Mouse (Mus musculus) neural tube, embryonic 11.5 days (tissue): Measurements from ENCODE around the gene Cwf19l2. TPM values are rescaled to one million over a fixed set of nuclear protein-coding genes. Genes with fewer than 3 reads are reported as not detected.
A peak's percentile ranks its signal among the peaks of the same experiment; 100 is the strongest.
"Not testable (repeated sequence)": the region's sequence is repeated elsewhere in the genome, so short reads cannot be mapped to it uniquely, and the experiment has no call there.

Experiments used
- ATAC-seq: fragments of 200-750 bp; cut with Nextera tagmentation; 2 replicates; pipeline ENCODE4 v1.8.0; 2017; ENCODE audit warnings: moderate number of reproducible peaks, mild to moderate bottlenecking, moderate TSS enrichment, moderate library complexity; ENCODE audit not compliant: insufficient read depth, low FRiP score, low TSS enrichment
- DNase-seq: peaks from one replicate; pipeline ENCODE4 v3.0.0-alpha.2; 2015; ENCODE audit warnings: low spot score
- H3K27ac ChIP-seq: fragments of 300-500 bp; sonication (generic); 2 replicates; pipeline ENCODE4 v1.5.1; 2014; ENCODE audit warnings: low read depth, mild to moderate bottlenecking, low read length
- H3K27me3 ChIP-seq: fragments of 300-500 bp; sonication (generic); 2 replicates; pipeline ENCODE4 v1.6.1; 2014; ENCODE audit warnings: mild to moderate bottlenecking, low read length, mixed read lengths; ENCODE audit not compliant: control insufficient read depth, insufficient read depth
- H3K36me3 ChIP-seq: fragments of 300-500 bp; sonication (generic); 2 replicates; pipeline ENCODE4 v1.6.1; 2014; ENCODE audit warnings: mild to moderate bottlenecking, low read length, moderate library complexity, mixed read lengths; ENCODE audit not compliant: control insufficient read depth, insufficient read depth
- H3K4me1 ChIP-seq: fragments of 300-500 bp; sonication (generic); 2 replicates; pipeline ENCODE4 v1.6.1; 2014; ENCODE audit warnings: low read length, mixed read lengths; ENCODE audit not compliant: control insufficient read depth, insufficient read depth
- H3K4me2 ChIP-seq: fragments of 300-500 bp; sonication (generic); 2 replicates; pipeline ENCODE4 v1.6.1; 2014; ENCODE audit warnings: low read depth, mild to moderate bottlenecking, moderate library complexity
- H3K4me3 ChIP-seq: fragments of 300-500 bp; sonication (generic); 2 replicates; pipeline ENCODE4 v1.5.1; 2014; ENCODE audit warnings: low read depth, low read length
- H3K9ac ChIP-seq: fragments of 300-500 bp; sonication (generic); 2 replicates; pipeline ENCODE4 v1.6.1; 2014; ENCODE audit warnings: mild to moderate bottlenecking, low read length
- H3K9me3 ChIP-seq: fragments of 300-500 bp; sonication (generic); 2 replicates; pipeline ENCODE4 v1.6.1; 2016; ENCODE audit warnings: low read length; ENCODE audit not compliant: control insufficient read depth
- WGBS: fragments of 180-500 bp; shearing (Covaris S2); extraction: QIAGEN DNeasy Blood & Tissue Kit; methylation state at CpG from one replicate; pipeline ENCODE4 v1.1.7; 2014; 5-methylcytosine and 5-hydroxymethylcytosine counted together
- polyA plus RNA-seq: library from polyadenylated mRNA; unstranded; fragments of >200 nt; fragmentation: Nextera tagmentation; extraction: Ambion mirVana; gene quantifications from 2 replicates; pipeline ENCODE4 v1.2.1, GENCODE M21; 2014

Cwf19l2 gene
- polyA plus RNA-seq, result 11.2 and 12.1 TPM in 2 replicates

GRCm38 (mm10) chr9:3403251-3404208, at the start of gene Cwf19l2:
Gene Cwf19l2, plus strand, starts transcription at chr9:3403592.
- Histone ChIP-seq H3K4me2 (peak within 1 kb of the TSS; percentile 41), H3K27ac (no peak within 1 kb of the TSS), H3K9ac (peak within 1 kb of the TSS; percentile 67), H3K9me3 (no peaks in the 10 kb centered on the region), H3K27me3 (no peaks in the 10 kb centered on the region), H3K4me1 (no peaks in the 10 kb centered on the region), H3K36me3 (no peaks in the 10 kb centered on the region), H3K4me3 (peak within 1 kb of the TSS; percentile 53)
- ATAC-seq (peak; percentile 87), DNase-seq (peak; percentile 81)
- under 1% methylated on average over 28 of the region's 28 CpGs for WGBS

GRCm38 (mm10) chr9:3376323-3376722, 27.1 kb upstream of the Cwf19l2 start:
- 47% methylated on average over 1 of the region's 1 CpGs for WGBS
- not testable (repeated sequence) for H3K4me1 ChIP-seq, H3K27ac ChIP-seq, DNase-seq, H3K27me3 ChIP-seq, H3K36me3 ChIP-seq, H3K9me3 ChIP-seq, H3K9ac ChIP-seq, H3K4me3 ChIP-seq, ATAC-seq, H3K4me2 ChIP-seq

- 2% methylated on average over 13 of the region's 13 CpGs for WGBS
- no peak overlapping the region for H3K27ac ChIP-seq
- H3K4me3 ChIP-seq, result peak overlapping the region; percentile 53
- H3K9ac ChIP-seq, result peak overlapping the region; percentile 67
- H3K4me1 ChIP-seq, result no peaks in the 10 kb centered on the region
- ATAC-seq, result no peak
- no peaks in the 10 kb centered on the region for H3K9me3 ChIP-seq
- peak; percentile 21 for DNase-seq
- peak overlapping the region; percentile 41 for H3K4me2 ChIP-seq
- H3K27me3 ChIP-seq, result no peaks in the 10 kb centered on the region
- no peaks in the 10 kb centered on the region for H3K36me3 ChIP-seq
Observed at GRCm38 (mm10) chr9:3404372-3404771, 980 bp downstream of the Cwf19l2 start.

GRCm38 (mm10) chr9:3439555-3440300, 36.3 kb downstream of the Cwf19l2 start:
- not testable (repeated sequence) for H3K27ac ChIP-seq, H3K27me3 ChIP-seq, H3K4me1 ChIP-seq, H3K9me3 ChIP-seq, H3K9ac ChIP-seq, DNase-seq, H3K4me2 ChIP-seq, ATAC-seq, H3K4me3 ChIP-seq, H3K36me3 ChIP-seq
- 84% methylated on average over 6 of the region's 6 CpGs for WGBS

DNA sequence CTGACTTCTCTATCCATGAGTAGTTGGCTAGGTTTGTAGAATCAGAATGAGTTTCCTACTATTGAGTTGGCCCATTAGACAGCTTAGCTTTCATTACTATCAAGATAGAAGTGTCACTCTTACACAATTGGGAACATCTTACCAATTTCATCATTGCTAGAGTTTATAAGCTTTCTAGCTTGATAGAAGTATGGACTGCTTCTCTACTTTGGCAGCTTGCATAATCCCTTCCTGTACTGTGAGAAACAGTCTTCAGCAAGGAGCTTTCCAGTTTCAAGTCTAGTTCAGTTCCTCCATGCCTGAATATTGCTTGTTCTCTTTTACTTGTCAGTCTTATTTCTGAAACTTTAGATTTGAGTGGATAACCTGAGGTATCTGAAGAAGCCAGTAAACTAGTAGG, 68.5 kb downstream of the Cwf19l2 start:
- no peak for DNase-seq
- H3K4me3 ChIP-seq, result no peak overlapping the region
- no peaks in the 10 kb centered on the region for H3K4me1 ChIP-seq
- no peaks in the 10 kb centered on the region for H3K27me3 ChIP-seq
- H3K9ac ChIP-seq, result no peak overlapping the region
- H3K27ac ChIP-seq, result no peak overlapping the region
- H3K9me3 ChIP-seq, result no peaks in the 10 kb centered on the region
- no peak overlapping the region for H3K4me2 ChIP-seq
- ATAC-seq, result no peak
- H3K36me3 ChIP-seq, result no peaks in the 10 kb centered on the region

GRCm38 (mm10) chr9:3518645-3519044, 115.3 kb downstream of the Cwf19l2 start:
- Histone ChIP-seq H3K9ac (no peak overlapping the region), H3K36me3 (no peaks in the 10 kb centered on the region), H3K9me3 (no peaks in the 10 kb centered on the region), H3K27ac (no peak overlapping the region), H3K4me2 (no peak overlapping the region), H3K4me3 (no peak overlapping the region), H3K27me3 (no peaks in the 10 kb centered on the region), H3K4me1 (no peaks in the 10 kb centered on the region)
- WGBS, result 92% methylated on average over 1 of the region's 1 CpGs
- ATAC-seq (no peak), DNase-seq (no peak)

DNA sequence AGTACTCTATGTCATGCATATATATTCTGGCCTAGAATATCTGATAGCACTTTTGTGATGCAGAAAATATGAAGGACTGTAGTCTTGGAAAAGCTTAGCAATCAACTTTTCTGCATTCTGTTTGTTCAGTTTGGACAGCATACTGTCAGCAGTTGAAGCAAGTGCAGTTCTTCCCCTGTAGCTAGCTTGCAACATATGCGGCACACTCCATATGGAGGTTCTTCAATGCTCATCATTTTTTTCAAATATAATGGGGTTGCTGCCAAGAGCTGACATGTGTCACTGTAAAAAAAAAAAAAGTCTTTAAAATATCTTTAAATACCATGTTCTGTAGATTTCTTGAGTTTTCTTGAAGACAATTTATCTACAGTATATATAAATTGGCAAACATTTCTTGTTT, 115.8 kb downstream of the Cwf19l2 start:
- Histone ChIP-seq H3K36me3 (no peaks in the 10 kb centered on the region), H3K4me1 (no peaks in the 10 kb centered on the region), H3K27me3 (no peaks in the 10 kb centered on the region), H3K4me2 (no peak overlapping the region), H3K9ac (no peak overlapping the region), H3K4me3 (no peak overlapping the region), H3K9me3 (no peaks in the 10 kb centered on the region), H3K27ac (no peak overlapping the region)
- 87% methylated on average over 1 of the region's 1 CpGs for WGBS
- DNase-seq, result no peak
- no peak for ATAC-seq

- H3K9ac ChIP-seq, result no peak overlapping the region
- ATAC-seq, result no peak
- 70% methylated on average over 2 of the region's 2 CpGs for WGBS
Observed at GRCm38 (mm10) chr9:3521031-3521430, 117.6 kb downstream of the Cwf19l2 start.

More at GRCm38 (mm10) chr9:3521031-3521430, 117.6 kb downstream of the Cwf19l2 start:
- Histone ChIP-seq H3K4me1 (no peaks in the 10 kb centered on the region), H3K4me2 (no peak overlapping the region), H3K27me3 (no peaks in the 10 kb centered on the region), H3K36me3 (no peaks in the 10 kb centered on the region), H3K27ac (no peak overlapping the region), H3K9me3 (no peaks in the 10 kb centered on the region), H3K4me3 (no peak overlapping the region)
- DNase-seq, result no peak
